Mouse (Mus musculus): ENCODE data around the gene Lgals2. TPM values are rescaled to one million over a fixed set of nuclear protein-coding genes. Genes with fewer than 3 reads are reported as not detected.

Gene Lgals2
- polyA plus RNA-seq, 1 experiment = 4.8 TPM

GRCm38 (mm10) chr15:78846352-78846751 is 9.0 kb downstream of the Lgals2 start:
- WGBS = 94% methylated on average over 8 of the region's 8 CpGs
- TF ChIP-seq POLR2A (IDR thresholded peaks at IDR 0.05; ENCODE audit: control insufficient read depth, extremely low read depth, insufficient read depth, low read length, poor library complexity) (no peak), CTCF (IDR thresholded peaks at IDR 0.05; ENCODE audit: borderline replicate concordance, control insufficient read depth, extremely low read depth, insufficient read depth, low read length, poor library complexity) (no peak)
- DNase-seq = no peak
- peaks cover 13% of the 10 kb centered on the region for H3K27me3 ChIP-seq (ENCODE audit: control insufficient read depth, insufficient read depth, low read length)
- H3K4me3 ChIP-seq (ENCODE audit: control insufficient read depth, insufficient read depth, low read length) = no peak overlapping the region
- peaks cover 24% of the 10 kb centered on the region for H3K4me1 ChIP-seq (replicated peaks; ENCODE audit: control insufficient read depth, insufficient read depth, low read length)
- no peaks in the 10 kb centered on the region for H3K36me3 ChIP-seq (ENCODE audit: control insufficient read depth, insufficient read depth, low read length)
- H3K27ac ChIP-seq (ENCODE audit: control insufficient read depth, insufficient read depth, low read length) = no peak overlapping the region

- 93% methylated on average over 8 of the region's 8 CpGs for WGBS
- DNase-seq = no peak
- H3K4me1 ChIP-seq (replicated peaks; ENCODE audit: control insufficient read depth, insufficient read depth, low read length) = peaks cover 24% of the 10 kb centered on the region
- H3K27ac ChIP-seq (ENCODE audit: control insufficient read depth, insufficient read depth, low read length) = no peak overlapping the region
- no peak for TF ChIP-seq CTCF (IDR thresholded peaks at IDR 0.05; ENCODE audit: borderline replicate concordance, control insufficient read depth, extremely low read depth, insufficient read depth, low read length, poor library complexity)
- no peak for TF ChIP-seq POLR2A (IDR thresholded peaks at IDR 0.05; ENCODE audit: control insufficient read depth, extremely low read depth, insufficient read depth, low read length, poor library complexity)
- H3K4me3 ChIP-seq (ENCODE audit: control insufficient read depth, insufficient read depth, low read length) = no peak overlapping the region
- H3K27me3 ChIP-seq (ENCODE audit: control insufficient read depth, insufficient read depth, low read length) = peaks cover 13% of the 10 kb centered on the region
- no peaks in the 10 kb centered on the region for H3K36me3 ChIP-seq (ENCODE audit: control insufficient read depth, insufficient read depth, low read length)
Measured at GRCm38 (mm10) chr15:78845867-78846266, 9.5 kb downstream of the Lgals2 start.

GRCm38 (mm10) chr15:78845321-78845720 is 10.0 kb downstream of the Lgals2 start:
- DNase-seq = no peak
- 91% methylated on average over 11 of the region's 11 CpGs for WGBS

GRCm38 (mm10) chr15:78844791-78845190 is 10.5 kb downstream of the Lgals2 start:
- Histone ChIP-seq H3K4me3 (ENCODE audit: control insufficient read depth, insufficient read depth, low read length) (no peak overlapping the region), H3K36me3 (ENCODE audit: control insufficient read depth, insufficient read depth, low read length) (no peaks in the 10 kb centered on the region), H3K27ac (ENCODE audit: control insufficient read depth, insufficient read depth, low read length) (no peak overlapping the region), H3K27me3 (ENCODE audit: control insufficient read depth, insufficient read depth, low read length) (peaks cover 13% of the 10 kb centered on the region), H3K4me1 (replicated peaks; ENCODE audit: control insufficient read depth, insufficient read depth, low read length) (peaks cover 24% of the 10 kb centered on the region)
- TF ChIP-seq CTCF (IDR thresholded peaks at IDR 0.05; ENCODE audit: borderline replicate concordance, control insufficient read depth, extremely low read depth, insufficient read depth, low read length, poor library complexity) (no peak), POLR2A (IDR thresholded peaks at IDR 0.05; ENCODE audit: control insufficient read depth, extremely low read depth, insufficient read depth, low read length, poor library complexity) (no peak)
- no peak for DNase-seq
- WGBS = 79% methylated on average over 9 of the region's 9 CpGs

More at GRCm38 (mm10) chr15:78845321-78845720, 10.0 kb downstream of the Lgals2 start:
- peaks cover 24% of the 10 kb centered on the region for H3K4me1 ChIP-seq (replicated peaks; ENCODE audit: control insufficient read depth, insufficient read depth, low read length)
- H3K27ac ChIP-seq (ENCODE audit: control insufficient read depth, insufficient read depth, low read length) = no peak overlapping the region
- TF ChIP-seq CTCF (IDR thresholded peaks at IDR 0.05; ENCODE audit: borderline replicate concordance, control insufficient read depth, extremely low read depth, insufficient read depth, low read length, poor library complexity) (no peak), POLR2A (IDR thresholded peaks at IDR 0.05; ENCODE audit: control insufficient read depth, extremely low read depth, insufficient read depth, low read length, poor library complexity) (no peak)
- H3K4me3 ChIP-seq (ENCODE audit: control insufficient read depth, insufficient read depth, low read length) = no peak overlapping the region
- H3K36me3 ChIP-seq (ENCODE audit: control insufficient read depth, insufficient read depth, low read length) = no peaks in the 10 kb centered on the region
- peaks cover 13% of the 10 kb centered on the region for H3K27me3 ChIP-seq (ENCODE audit: control insufficient read depth, insufficient read depth, low read length)

- no peaks in the 10 kb centered on the region for H3K36me3 ChIP-seq (ENCODE audit: control insufficient read depth, insufficient read depth, low read length)
- H3K4me3 ChIP-seq (ENCODE audit: control insufficient read depth, insufficient read depth, low read length) = no peak overlapping the region
- H3K27me3 ChIP-seq (ENCODE audit: control insufficient read depth, insufficient read depth, low read length) = peaks cover 13% of the 10 kb centered on the region
- DNase-seq = peak; percentile 79
- WGBS = 31% methylated on average over 21 of the region's 21 CpGs
- no peak overlapping the region for H3K27ac ChIP-seq (ENCODE audit: control insufficient read depth, insufficient read depth, low read length)
- TF ChIP-seq CTCF (IDR thresholded peaks at IDR 0.05; ENCODE audit: borderline replicate concordance, control insufficient read depth, extremely low read depth, insufficient read depth, low read length, poor library complexity) = peak; percentile 55; the same call in 1 of the 2 replicates
- TF ChIP-seq POLR2A (IDR thresholded peaks at IDR 0.05; ENCODE audit: control insufficient read depth, extremely low read depth, insufficient read depth, low read length, poor library complexity) = no peak
- H3K4me1 ChIP-seq (replicated peaks; ENCODE audit: control insufficient read depth, insufficient read depth, low read length) = peaks cover 24% of the 10 kb centered on the region
Measured at GRCm38 (mm10) chr15:78843581-78844469, 11.5 kb downstream of the Lgals2 start.

- peaks cover 13% of the 10 kb centered on the region for H3K27me3 ChIP-seq (ENCODE audit: control insufficient read depth, insufficient read depth, low read length)
- peaks cover 24% of the 10 kb centered on the region for H3K4me1 ChIP-seq (replicated peaks; ENCODE audit: control insufficient read depth, insufficient read depth, low read length)
- TF ChIP-seq CTCF (IDR thresholded peaks at IDR 0.05; ENCODE audit: borderline replicate concordance, control insufficient read depth, extremely low read depth, insufficient read depth, low read length, poor library complexity) = no peak
- TF ChIP-seq POLR2A (IDR thresholded peaks at IDR 0.05; ENCODE audit: control insufficient read depth, extremely low read depth, insufficient read depth, low read length, poor library complexity) = no peak
- H3K36me3 ChIP-seq (ENCODE audit: control insufficient read depth, insufficient read depth, low read length) = no peaks in the 10 kb centered on the region
- H3K4me3 ChIP-seq (ENCODE audit: control insufficient read depth, insufficient read depth, low read length) = peak within 1 kb of the TSS; percentile 24
- WGBS = 2% methylated on average over 85 of the region's 86 CpGs
- no peak within 1 kb of the TSS for H3K27ac ChIP-seq (ENCODE audit: control insufficient read depth, insufficient read depth, low read length)
- no peak for DNase-seq
Measured at GRCm38 (mm10) chr15:78842371-78843163, 12.8 kb downstream of the Lgals2 start, which contains the start of gene Cdc42ep1. Gene Cdc42ep1 (plus strand): TSS chr15:78842624.

Data from thymus, adult 2 months (tissue).